Mouse (Mus musculus) CH12.LX (cell line): ENCODE measurements around the gene Alg2. TPM values are rescaled to one million over a fixed set of nuclear protein-coding genes. Genes with fewer than 3 reads are reported as not detected.

ENCODE experiments used
- DNase-seq: peaks from one replicate; pipeline ENCODE4 v3.0.0-alpha.2; 2013; ENCODE audit errors: extremely low read depth
- H3K27ac ChIP-seq: 2 replicates; pipeline ENCODE4 v1.5.1; 2012; ENCODE audit warnings: low read depth, mild to moderate bottlenecking, control low read depth, moderate library complexity; ENCODE audit not compliant: insufficient read depth
- H3K27me3 ChIP-seq: replicated peaks from 2 replicates; pipeline ENCODE3; 2012; ENCODE audit warnings: inconsistent platforms
- H3K36me3 ChIP-seq, 2 experiments: replicated peaks in 1 of 2; 2 replicates each; pipeline versions ENCODE3 to v1.6.1; 2012; ENCODE audit warnings: inconsistent platforms in 1 of 2, low read length in 1 of 2, mild to moderate bottlenecking in 1 of 2, mixed read lengths in 1 of 2, moderate library complexity in 1 of 2; ENCODE audit not compliant: control insufficient read depth in 1 of 2, insufficient read depth in 1 of 2
- H3K4me1 ChIP-seq, 2 experiments: 2 replicates each; pipeline ENCODE4 v1.6.1; 2012; ENCODE audit warnings: inconsistent platforms in 1 of 2, moderate library complexity in 1 of 2; ENCODE audit not compliant: insufficient read depth in 2 of 2, control insufficient read depth in 1 of 2
- H3K4me2 ChIP-seq: 2 replicates; pipeline ENCODE4 v1.6.1; 2012; ENCODE audit warnings: low read depth, mild to moderate bottlenecking, control low read depth; ENCODE audit not compliant: poor library complexity, insufficient read depth, severe bottlenecking
- H3K4me3 ChIP-seq, 3 experiments: fragments of 150-350 bp in 1 of 3; sonication (generic) in 1 of 3; replicated peaks in 1 of 3; 2 replicates each; pipeline versions ENCODE3 to v1.5.1; 2011 to 2012; ENCODE audit warnings: low read depth in 2 of 3, low read length in 2 of 3, mild to moderate bottlenecking in 2 of 3, moderate library complexity in 2 of 3, control low read depth in 1 of 3, improper control_type of control experiment in 1 of 3, inconsistent platforms in 1 of 3, mixed read lengths in 1 of 3; ENCODE audit not compliant: poor library complexity in 1 of 3
- H3K79me2 ChIP-seq: replicated peaks from 2 replicates; pipeline ENCODE4 v1.6.1; 2012; ENCODE audit warnings: mild to moderate bottlenecking, moderate library complexity; ENCODE audit not compliant: control insufficient read depth, poor library complexity, insufficient read depth, severe bottlenecking; ENCODE audit errors: extremely low read depth
- H3K9ac ChIP-seq: 2 replicates; pipeline ENCODE4 v1.6.1; 2012; ENCODE audit warnings: low read depth, mild to moderate bottlenecking, control low read depth, moderate library complexity; ENCODE audit not compliant: insufficient read depth
- H3K9me3 ChIP-seq: replicated peaks from 2 replicates; pipeline ENCODE3; 2012; ENCODE audit warnings: low read length, inconsistent platforms, mixed read lengths
- BHLHE40 ChIP-seq: IDR thresholded peaks from 2 replicates; pipeline ENCODE4 v1.6.1; 2011; ENCODE audit warnings: mild to moderate bottlenecking, low read depth, low read length, improper control_type of control experiment
- CTCF ChIP-seq, 2 experiments: IDR thresholded peaks in 1 of 2; conservative IDR thresholded peaks in 1 of 2; 2 replicates each; pipeline ENCODE4 v1.5.1; 2011 to 2012; ENCODE audit warnings: low read depth in 2 of 2, low read length in 2 of 2, improper control_type of control experiment in 1 of 2, inconsistent platforms in 1 of 2, mild to moderate bottlenecking in 1 of 2, moderate library complexity in 1 of 2
- E2F4 ChIP-seq: IDR thresholded peaks from 2 replicates; pipeline ENCODE4 v1.6.1; 2011; ENCODE audit warnings: low read depth, low read length, improper control_type of control experiment; ENCODE audit not compliant: insufficient replicate concordance
- ELF1 ChIP-seq: IDR thresholded peaks from 2 replicates; pipeline ENCODE4 v1.6.1; 2014; ENCODE audit warnings: low read depth, mild to moderate bottlenecking, inconsistent platforms, low read length, improper control_type of control experiment
- ETS1 ChIP-seq: conservative IDR thresholded peaks from 2 replicates; pipeline ENCODE4 v1.6.1; 2012; ENCODE audit warnings: low read depth, mild to moderate bottlenecking, inconsistent platforms, low read length, improper control_type of control experiment, moderate library complexity
- GABPA ChIP-seq: IDR thresholded peaks from 2 replicates; pipeline ENCODE4 v1.6.1; 2012; ENCODE audit warnings: low read depth, low read length, improper control_type of control experiment, inconsistent platforms; ENCODE audit not compliant: insufficient replicate concordance
- HCFC1 ChIP-seq: IDR thresholded peaks from 2 replicates; pipeline ENCODE4 v1.6.1; 2012; ENCODE audit warnings: low read depth, mild to moderate bottlenecking, inconsistent platforms, low read length, improper control_type of control experiment
- IRF4 ChIP-seq: IDR thresholded peaks from 2 replicates; pipeline ENCODE4 v1.6.1; 2014; ENCODE audit warnings: low read depth, mild to moderate bottlenecking, inconsistent platforms, low read length, improper control_type of control experiment
- JUND ChIP-seq: conservative IDR thresholded peaks from 2 replicates; pipeline ENCODE4 v1.6.1; 2011; ENCODE audit warnings: low read depth, low read length, improper control_type of control experiment
- KAT2A ChIP-seq: IDR thresholded peaks from 2 replicates; pipeline ENCODE4 v1.6.1; 2012; ENCODE audit warnings: low read length, improper control_type of control experiment, inconsistent platforms; ENCODE audit not compliant: insufficient replicate concordance
- MEF2A ChIP-seq: IDR thresholded peaks from 2 replicates; pipeline ENCODE4 v1.6.1; 2014; ENCODE audit warnings: low read depth, mild to moderate bottlenecking, inconsistent platforms, low read length, improper control_type of control experiment, borderline replicate concordance
- NELFE ChIP-seq: IDR thresholded peaks from 2 replicates; pipeline ENCODE4 v1.6.1; 2011; ENCODE audit warnings: low read depth, low read length, improper control_type of control experiment
- NRF1 ChIP-seq: IDR thresholded peaks from 2 replicates; pipeline ENCODE4 v1.6.1; 2014; ENCODE audit warnings: low read depth, mild to moderate bottlenecking, inconsistent platforms, low read length, improper control_type of control experiment, moderate library complexity
- RAD21 ChIP-seq: IDR thresholded peaks from 2 replicates; pipeline ENCODE4 v1.6.1; 2011; ENCODE audit warnings: low read depth, mild to moderate bottlenecking, low read length, improper control_type of control experiment, moderate library complexity
- SIN3A ChIP-seq: IDR thresholded peaks from 2 replicates; pipeline ENCODE4 v1.6.1; 2012; ENCODE audit warnings: low read length, improper control_type of control experiment, inconsistent platforms
- SMC3 ChIP-seq: IDR thresholded peaks from 2 replicates; pipeline ENCODE4 v1.6.1; 2011; ENCODE audit warnings: low read depth, low read length, improper control_type of control experiment
- TCF12 ChIP-seq: IDR thresholded peaks from 2 replicates; pipeline ENCODE4 v1.6.1; 2014; ENCODE audit warnings: low read depth, mild to moderate bottlenecking, inconsistent platforms, low read length, improper control_type of control experiment
- USF1 ChIP-seq: IDR thresholded peaks from 2 replicates; pipeline ENCODE4 v1.6.1; 2014; ENCODE audit warnings: low read depth, mild to moderate bottlenecking, inconsistent platforms, low read length, improper control_type of control experiment
- ZMIZ1 ChIP-seq: IDR thresholded peaks from 2 replicates; pipeline ENCODE4 v1.6.1; 2012; ENCODE audit warnings: low read depth, mild to moderate bottlenecking, inconsistent platforms, low read length, improper control_type of control experiment
- dilution Hi-C: fragments of 300-500 bp; cut with MboI; formaldehyde crosslinking; loops from 2 replicates; pipeline ENCODE4 v1.14.3; 2020; ENCODE audit warnings: low sequenced_read_pairs; ENCODE audit not compliant: extremely low pct_unique_long_range_greater_than_20kb, extremely low pct_ligation_motif_present
- in situ Hi-C: fragments of 300-500 bp; cut with MboI; formaldehyde crosslinking; loops from 3 replicates; pipeline ENCODE4 v1.14.3; 2019; ENCODE audit warnings: low sequenced_read_pairs, low pct_ligation_motif_present, low pct_unique_long_range_greater_than_20kb, mixed read lengths
- polyA plus RNA-seq: library from polyadenylated mRNA; unstranded; fragments of >175 nt; gene quantifications from 2 replicates; pipeline ENCODE4 v1.2.1, GENCODE M21; 2012; ENCODE audit warnings: low read depth; ENCODE audit not compliant: insufficient read length
- total RNA-seq, 2 experiments: library from RNA; depleted of rRNA; stranded (reverse); fragments of 300-350 nt in 1 of 2; fragments of >200 nt in 1 of 2; gene quantifications; 2 replicates each; pipeline ENCODE4 v1.2.3; 2012 to 2014

Alg2 gene
- total and polyA plus RNA-seq, 3 experiments = 8.4 to 28.9 (median 14.9) TPM

DNA sequence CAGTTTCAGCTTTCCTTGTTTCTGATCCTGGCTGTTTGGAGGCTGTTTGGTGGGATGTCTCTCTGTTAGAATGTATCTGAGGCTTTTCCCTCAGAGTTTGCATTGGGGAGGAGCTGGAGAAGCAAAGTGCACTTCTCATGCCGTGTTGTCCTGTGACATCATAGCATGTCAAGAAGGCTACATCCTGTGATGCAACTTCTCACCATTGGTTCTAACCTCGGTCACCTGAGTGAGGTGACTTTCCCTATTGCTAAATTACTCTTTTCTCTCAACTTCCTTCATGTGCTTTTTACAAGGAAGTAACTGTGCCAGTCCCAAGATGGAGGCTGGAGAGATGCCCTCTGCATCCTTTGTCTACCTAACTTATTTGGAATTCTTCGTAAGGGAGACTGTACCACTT is 25.6 kb downstream of the Alg2 start:
- H3K4me2 ChIP-seq = no peak overlapping the region
- in situ Hi-C loops (loop anchor here (25.0 kb wide), 2 partner anchors 364 to 964 kb away; no protein-coding TSS in a partner anchor), dilution Hi-C loops (no loop called here)
- peaks cover 19 to 35% of the 10 kb centered on the region in 2 experiments; a peak in 3 of 4 replicates for H3K4me1 ChIP-seq
- no peaks in the 10 kb centered on the region for H3K27me3 ChIP-seq
- H3K27ac ChIP-seq = no peak overlapping the region
- H3K36me3 ChIP-seq = no peaks in the 10 kb centered on the region
- H3K79me2 ChIP-seq = no peaks in the 10 kb centered on the region
- no peak overlapping the region for H3K9ac ChIP-seq
- H3K4me3 ChIP-seq = no peak overlapping the region
- H3K9me3 ChIP-seq = no peaks in the 10 kb centered on the region
- DNase-seq = no peak
- TF ChIP-seq SMC3 (no peak), HCFC1 (no peak), JUND (no peak), BHLHE40 (no peak), IRF4 (no peak), KAT2A (no peak), ZMIZ1 (no peak), CTCF (conservative IDR thresholded peaks at IDR 0.05 in 1 of 2, IDR thresholded peaks at IDR 0.05 in 1 of 2; ENCODE audit: low read depth in 2 of 2, low read length in 2 of 2) (no peak), MEF2A (no peak), SIN3A (no peak), E2F4 (no peak), ELF1 (no peak)
- TF ChIP-seq, all 38 proteins: peak for 0

DNA sequence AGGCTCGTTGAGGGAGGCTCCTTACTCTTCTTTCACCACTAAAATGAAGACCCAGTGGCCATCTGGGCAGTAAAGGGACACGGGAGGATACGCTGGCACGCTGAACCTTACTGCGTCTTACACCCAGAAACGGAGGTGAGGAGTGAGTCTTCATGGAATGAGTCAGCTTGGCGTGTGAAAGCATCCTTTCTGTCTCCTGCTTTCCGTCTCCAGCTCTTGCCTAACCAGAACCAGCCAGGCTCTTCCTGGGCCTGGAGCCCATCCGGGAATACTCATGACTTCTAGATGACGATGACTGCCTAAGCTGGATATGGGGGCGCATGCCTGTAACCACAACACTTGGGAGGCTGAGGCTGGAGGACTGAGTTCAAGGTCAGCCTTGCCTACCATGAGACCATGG is 33.2 kb downstream of the Alg2 start:
- dilution Hi-C loops = no loop called here
- in situ Hi-C loops = loop anchor here (25.0 kb wide), 2 partner anchors 371 to 971 kb away; no protein-coding TSS in a partner anchor
- H3K4me1 ChIP-seq = peaks cover 0 to 12% of the 10 kb centered on the region in 2 experiments; a peak in 2 of 4 replicates

More for the DNA sequence above, 33.2 kb downstream of the Alg2 start:
- H3K27me3 ChIP-seq = peaks cover 1% of the 10 kb centered on the region
- H3K4me3 ChIP-seq = no peak overlapping the region
- H3K9me3 ChIP-seq = no peaks in the 10 kb centered on the region
- no peak overlapping the region for H3K9ac ChIP-seq
- no peaks in the 10 kb centered on the region for H3K79me2 ChIP-seq
- no peak overlapping the region for H3K4me2 ChIP-seq
- no peak overlapping the region for H3K27ac ChIP-seq
- no peak for DNase-seq
- TF ChIP-seq JUND = no peak
- TF ChIP-seq GABPA = no peak
- TF ChIP-seq TCF12 = no peak
- no peak for TF ChIP-seq CTCF (conservative IDR thresholded peaks at IDR 0.05 in 1 of 2, IDR thresholded peaks at IDR 0.05 in 1 of 2; ENCODE audit: low read depth in 2 of 2, low read length in 2 of 2)
- TF ChIP-seq USF1 = no peak
- TF ChIP-seq RAD21 = no peak
- TF ChIP-seq ETS1 = no peak
- no peak for TF ChIP-seq KAT2A
- TF ChIP-seq ZMIZ1 = no peak
- TF ChIP-seq NRF1 = no peak
- TF ChIP-seq NELFE = no peak
- TF ChIP-seq, all 38 proteins: peak for 0
- H3K36me3 ChIP-seq = no peaks in the 10 kb centered on the region
